29 mouse cellular contexts compared by ENCODE assay signal in genomic region chr4:141818861-141819260, GRCm38 (mm10). TPM values are rescaled to one million over a fixed set of nuclear protein-coding genes. Genes with fewer than 3 reads are reported as not detected.
"Had no signal": no experiment of that assay in that cellular context is flagged by ENCODE, and none has a peak within 500 bp of the region (broad histone marks: within the 10 kb centered on the region; RNA-seq: fewer than 3 reads in every experiment).

No protein-coding gene starts in this region.

- H3K27me3 ChIP-seq: heart, embryonic 12.5 days; hindbrain, embryonic 12.5 days; intestine, embryonic 15.5 days; limb, embryonic 13.5 days; limb, embryonic 15.5 days had no signal

- DNase-seq: gastrocnemius, adult 2 months; gastrocnemius, postnatal 10 days; gastrocnemius, postnatal 25 days; heart, postnatal 10 days; heart, postnatal 4 days; kidney, adult 18-20 months; kidney, adult 8-10 months; kidney, postnatal 10 days; kidney, postnatal 4 days; layer of hippocampus, postnatal 36 days; left cerebral cortex, postnatal 4 days had no signal

- H3K9me3 ChIP-seq: heart, embryonic 12.5 days; hindbrain, embryonic 10.5 days; hindbrain, embryonic 12.5 days; intestine, embryonic 15.5 days; limb, embryonic 13.5 days; limb, embryonic 15.5 days had no signal

- H3K4me3 ChIP-seq: gastrocnemius, adult 2 months; heart, adult 2 months; heart, embryonic 12.5 days; hindbrain, embryonic 10.5 days; hindbrain, embryonic 12.5 days; intestine, embryonic 15.5 days; layer of hippocampus, adult 2 months; limb, embryonic 13.5 days; limb, embryonic 15.5 days had no signal

- H3K27ac ChIP-seq: gastrocnemius, adult 2 months; heart, adult 2 months; hindbrain, embryonic 10.5 days; hindbrain, embryonic 12.5 days; hindbrain, embryonic 14.5 days; intestine, embryonic 15.5 days; layer of hippocampus, adult 2 months; limb, embryonic 13.5 days; limb, embryonic 15.5 days had no signal

RNA-seq across cellular contexts. Expression of gene Cela2a, which starts 7.1 kb away (rescaled TPM):
- polyA plus RNA-seq: heart, embryonic 12.5 days; heart, embryonic 14.5 days; hindbrain, embryonic 10.5 days; hindbrain, embryonic 12.5 days; hindbrain, embryonic 14.5 days; hindbrain, embryonic 16.5 days; inflammation-experienced regulatory T-cells, adult 6 months; kidney, embryonic 14.5 days; kidney, embryonic 16.5 days; limb, embryonic 11.5 days; limb, embryonic 13.5 days; limb, embryonic 15.5 days had no signal

RNA-seq across cellular contexts. Expression of gene Ctrc, which starts 27.3 kb away (rescaled TPM):
- polyA plus RNA-seq: frontal cortex, adult 2 months; heart, adult 2 months; heart, embryonic 12.5 days; heart, embryonic 14.5 days; heart, embryonic 16.5 days; hindbrain, embryonic 10.5 days; hindbrain, embryonic 12.5 days; hindbrain, embryonic 14.5 days; hindbrain, embryonic 16.5 days; inflammation-experienced regulatory T-cells, adult 6 months; intestine, postnatal 0 days; kidney, embryonic 14.5 days; kidney, embryonic 16.5 days; limb, embryonic 11.5 days; limb, embryonic 13.5 days; limb, embryonic 15.5 days had no signal
